Mouse (Mus musculus) forebrain, embryonic 12.5 days (tissue): ENCODE measurements around the gene Mtch1. TPM values are rescaled to one million over a fixed set of nuclear protein-coding genes. Genes with fewer than 3 reads are reported as not detected.

Experiments
- ATAC-seq: fragments of 200-750 bp; cut with Nextera tagmentation; 2 replicates; pipeline ENCODE4 v1.8.0; 2017; ENCODE audit warnings: moderate TSS enrichment; ENCODE audit not compliant: low FRiP score
- H3K27ac ChIP-seq: fragments of 300-500 bp; sonication (generic); 2 replicates; pipeline ENCODE4 v1.5.1; 2016; ENCODE audit warnings: mild to moderate bottlenecking
- H3K27me3 ChIP-seq: fragments of 300-500 bp; sonication (generic); 2 replicates; pipeline ENCODE4 v1.6.1; 2016; ENCODE audit warnings: mild to moderate bottlenecking
- H3K36me3 ChIP-seq: fragments of 300-500 bp; sonication (generic); replicated peaks from 2 replicates; pipeline ENCODE4 v1.6.1; 2016; ENCODE audit warnings: mild to moderate bottlenecking
- H3K4me1 ChIP-seq: fragments of 300-500 bp; sonication (generic); 2 replicates; pipeline ENCODE4 v1.6.1; 2016
- H3K4me2 ChIP-seq: fragments of 300-500 bp; sonication (generic); 2 replicates; pipeline ENCODE4 v1.6.1; 2016; ENCODE audit warnings: mild to moderate bottlenecking, moderate library complexity
- H3K4me3 ChIP-seq: fragments of 300-500 bp; sonication (generic); replicated peaks from 2 replicates; pipeline ENCODE4 v1.5.1; 2016; ENCODE audit warnings: mild to moderate bottlenecking
- H3K9ac ChIP-seq: fragments of 300-500 bp; sonication (generic); 2 replicates; pipeline ENCODE4 v1.6.1; 2016; ENCODE audit warnings: mild to moderate bottlenecking
- H3K9me3 ChIP-seq: fragments of 300-500 bp; sonication (generic); 2 replicates; pipeline ENCODE4 v1.6.1; 2016
- WGBS: fragments of 180-500 bp; shearing (Covaris S2); methylation state at CpG from one replicate; pipeline ENCODE4 v1.1.7; 2016; 5-methylcytosine and 5-hydroxymethylcytosine counted together
- polyA plus RNA-seq: library from polyadenylated mRNA; unstranded; fragments of >200 nt; fragmentation: Nextera tagmentation; extraction: Ambion mirVana; gene quantifications from 2 replicates; pipeline ENCODE4 v1.2.1, GENCODE M21; 2016

The Mtch1 gene
- polyA plus RNA-seq, 1 experiment from 2014 or later = 393 TPM

DNA sequence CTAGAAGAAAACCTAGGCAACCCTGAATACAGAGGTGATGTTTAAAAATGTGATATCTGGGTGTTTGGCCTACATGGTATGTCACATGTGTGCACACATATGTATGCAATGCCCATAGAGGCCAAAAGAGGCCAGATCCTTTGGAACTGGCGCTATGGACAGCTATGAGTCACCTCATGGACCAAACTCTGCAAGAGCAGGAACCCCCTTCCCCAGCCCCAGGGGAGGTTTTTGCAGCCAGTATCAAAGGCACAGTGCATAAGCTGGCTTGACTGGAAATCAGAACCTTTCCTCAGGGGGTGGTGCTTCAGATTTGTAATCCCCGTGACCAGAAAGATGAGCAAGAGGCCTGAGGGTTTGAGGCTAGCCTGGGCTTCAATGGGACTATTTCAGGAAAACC, 35.7 kb downstream of the Mtch1 start:
- Histone ChIP-seq H3K4me3 (no peak overlapping the region), H3K4me1 (no peaks in the 10 kb centered on the region), H3K27ac (no peak overlapping the region), H3K36me3 (no peaks in the 10 kb centered on the region), H3K27me3 (no peaks in the 10 kb centered on the region), H3K9ac (no peak overlapping the region), H3K9me3 (no peaks in the 10 kb centered on the region), H3K4me2 (no peak overlapping the region)
- no peak for ATAC-seq
- 91% methylated on average over 2 of the region's 2 CpGs for WGBS

DNA sequence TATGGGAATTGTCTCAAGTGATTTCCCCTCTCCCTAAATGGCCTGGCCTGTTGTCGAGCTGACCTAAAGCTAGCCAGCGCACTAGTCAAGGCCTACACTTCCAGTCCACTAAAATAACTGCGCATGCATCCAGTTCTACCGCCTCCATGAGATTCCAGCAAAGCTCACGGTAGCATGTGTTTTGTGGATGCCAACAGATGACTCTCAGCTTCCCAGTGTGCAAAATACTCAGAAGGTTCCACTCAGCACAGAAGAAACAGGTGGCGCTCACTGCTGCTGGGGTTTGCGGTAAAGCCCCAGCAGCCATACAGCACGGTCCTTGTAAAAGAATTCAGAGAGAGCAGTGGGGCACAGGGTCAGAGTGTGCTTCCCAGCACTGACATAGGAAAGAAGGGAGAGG, 36.1 kb downstream of the Mtch1 start:
- Histone ChIP-seq H3K9ac (no peak overlapping the region), H3K36me3 (no peaks in the 10 kb centered on the region), H3K4me2 (no peak overlapping the region), H3K9me3 (no peaks in the 10 kb centered on the region), H3K4me1 (no peaks in the 10 kb centered on the region), H3K4me3 (no peak overlapping the region), H3K27me3 (no peaks in the 10 kb centered on the region), H3K27ac (no peak overlapping the region)
- WGBS = 89% methylated on average over 8 of the region's 8 CpGs
- no peak for ATAC-seq

DNA sequence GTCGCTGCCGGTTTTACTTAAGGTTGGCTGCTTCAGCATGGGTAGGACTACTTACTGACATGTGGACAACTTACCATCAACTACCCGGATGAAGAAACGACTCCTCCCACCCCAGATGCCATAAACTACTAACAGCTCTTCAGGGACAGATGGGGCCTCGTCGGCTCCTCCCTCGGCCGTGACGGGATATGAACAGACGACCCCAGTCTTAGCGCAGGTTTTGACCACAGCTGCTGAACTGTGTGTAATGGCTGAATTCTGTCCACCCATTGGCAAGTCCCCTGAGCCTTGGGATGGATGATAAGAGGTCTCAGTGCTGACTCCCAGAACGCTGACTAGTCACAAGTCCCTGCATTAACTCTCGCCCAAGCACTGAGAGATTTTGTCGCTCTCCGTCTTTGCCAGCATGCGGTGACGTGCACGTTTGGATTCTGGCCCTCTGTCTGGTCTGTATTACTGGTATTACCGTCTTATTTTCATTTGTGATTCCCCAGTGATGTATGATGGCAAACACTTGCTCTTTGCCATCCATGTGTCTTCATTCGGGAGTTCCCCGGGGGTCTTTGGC, 37.6 kb downstream of the Mtch1 start:
- Histone ChIP-seq H3K4me1 (peaks cover 6% of the 10 kb centered on the region), H3K4me2 (no peak overlapping the region), H3K36me3 (no peaks in the 10 kb centered on the region), H3K27ac (no peak overlapping the region), H3K9ac (no peak overlapping the region), H3K27me3 (no peaks in the 10 kb centered on the region), H3K4me3 (no peak overlapping the region), H3K9me3 (no peaks in the 10 kb centered on the region)
- WGBS = 89% methylated on average over 21 of the region's 21 CpGs
- no peak for ATAC-seq

DNA sequence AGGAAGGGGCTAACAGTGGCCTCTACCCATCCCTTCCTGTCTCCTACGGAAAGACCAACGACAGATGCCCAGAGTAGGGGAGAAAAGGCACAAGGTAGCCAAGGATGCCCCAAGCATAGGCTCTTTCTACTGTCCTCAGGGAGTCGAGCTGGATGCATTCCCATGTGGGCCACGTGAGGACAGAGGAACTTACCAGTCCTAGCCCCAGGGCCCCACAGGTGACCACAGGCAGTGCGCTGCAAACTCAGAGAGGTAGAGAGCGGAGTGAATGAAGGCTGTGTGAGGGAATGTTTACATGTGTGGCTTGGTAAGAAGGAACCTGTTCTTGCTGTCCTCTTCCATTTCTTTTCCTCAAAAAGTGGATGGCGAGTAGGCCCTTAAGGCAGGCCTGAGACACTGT, 41.9 kb downstream of the Mtch1 start:
- Histone ChIP-seq H3K27ac (no peak overlapping the region), H3K9me3 (no peaks in the 10 kb centered on the region), H3K4me3 (no peak overlapping the region), H3K36me3 (peaks cover 19% of the 10 kb centered on the region), H3K4me1 (peaks cover 10% of the 10 kb centered on the region), H3K4me2 (no peak overlapping the region), H3K27me3 (no peaks in the 10 kb centered on the region), H3K9ac (no peak overlapping the region)
- WGBS = 65% methylated on average over 7 of the region's 7 CpGs
- ATAC-seq = no peak

DNA sequence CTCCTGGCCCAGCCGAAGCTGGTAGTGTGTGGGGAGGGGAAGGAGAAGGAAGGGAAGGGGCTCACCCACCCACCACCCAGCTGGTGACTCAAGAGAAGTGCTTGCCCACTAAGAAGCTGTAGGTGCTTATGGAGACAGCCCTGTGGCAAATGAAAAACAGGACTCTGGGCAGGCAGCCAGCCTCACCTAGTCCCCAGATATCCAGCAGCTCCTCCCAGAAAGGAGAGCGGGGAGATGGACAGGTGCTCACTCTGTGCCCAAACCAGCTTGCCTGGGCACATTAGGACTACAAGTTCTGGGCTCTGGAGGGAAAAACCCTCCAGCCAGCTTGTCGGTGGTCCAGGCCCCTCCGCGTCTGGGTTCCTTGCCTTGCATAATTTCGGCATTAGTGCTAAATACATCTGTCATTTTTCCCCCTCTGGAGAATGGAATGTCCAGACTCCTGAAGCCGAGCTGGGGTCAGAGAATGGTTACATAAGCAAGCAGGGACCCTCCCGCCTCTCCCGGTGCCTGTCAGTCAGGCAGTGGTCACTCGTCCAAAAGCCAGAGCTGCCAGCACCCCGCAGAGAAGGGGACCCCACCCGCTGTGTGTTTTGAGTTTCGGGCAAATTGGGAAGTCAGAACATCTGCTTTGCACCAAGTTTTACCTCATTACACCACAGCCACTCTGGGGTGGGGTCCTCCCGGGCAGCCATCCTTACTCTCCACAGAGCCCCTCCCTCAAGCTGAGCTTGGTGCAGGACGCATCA, 42.5 kb downstream of the Mtch1 start:
- H3K36me3 ChIP-seq = peaks cover 25% of the 10 kb centered on the region
- 32% methylated on average over 15 of the region's 15 CpGs for whole genome bisulfite sequencing
- H3K4me3 ChIP-seq = no peak overlapping the region
- H3K9me3 ChIP-seq = no peaks in the 10 kb centered on the region
- H3K4me2 ChIP-seq = no peak overlapping the region
- peaks cover 10% of the 10 kb centered on the region for H3K4me1 ChIP-seq
- no peak overlapping the region for H3K9ac ChIP-seq
- H3K27me3 ChIP-seq = no peaks in the 10 kb centered on the region
- no peak for ATAC-seq
- H3K27ac ChIP-seq = no peak overlapping the region

DNA sequence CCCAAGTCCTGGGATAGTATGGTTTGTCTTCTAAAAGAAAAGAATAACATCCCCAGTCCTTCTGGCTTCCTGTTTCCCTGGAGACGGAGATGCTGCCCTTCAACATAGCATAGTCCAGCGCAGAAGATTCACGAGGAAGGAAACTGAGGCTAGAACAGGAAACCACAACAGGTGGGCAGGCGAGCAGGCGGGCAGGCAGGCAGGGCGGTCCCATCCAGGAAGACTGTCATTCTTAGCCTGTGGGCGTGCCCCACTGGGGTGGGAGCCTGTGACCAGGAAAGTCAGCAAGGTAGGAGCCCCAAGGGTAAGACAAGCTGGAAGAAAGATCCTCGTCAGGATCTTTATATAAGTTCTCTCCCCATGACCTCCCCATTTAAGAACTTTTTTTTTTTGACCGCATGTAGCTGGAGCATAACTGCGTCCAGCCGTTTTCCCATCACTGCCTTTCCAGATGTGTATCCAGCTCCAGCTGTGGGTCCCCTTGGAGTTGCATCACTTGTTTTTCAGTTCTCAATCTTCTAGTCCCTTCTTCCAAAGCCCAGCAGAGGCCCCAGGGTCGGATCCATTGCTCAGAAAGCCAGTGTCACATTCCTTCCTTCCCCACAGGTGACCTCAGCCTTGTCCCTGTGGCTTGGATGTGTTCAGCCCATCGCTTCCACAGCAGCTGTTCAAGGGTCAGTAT, 43.2 kb downstream of the Mtch1 start:
- 75% methylated on average over 13 of the region's 13 CpGs for WGBS
- Histone ChIP-seq H3K9ac (no peak overlapping the region), H3K4me1 (peaks cover 10% of the 10 kb centered on the region), H3K4me2 (no peak overlapping the region), H3K9me3 (no peaks in the 10 kb centered on the region), H3K27me3 (no peaks in the 10 kb centered on the region), H3K4me3 (no peak overlapping the region), H3K27ac (no peak overlapping the region), H3K36me3 (peaks cover 32% of the 10 kb centered on the region)
- no peak for ATAC-seq

DNA sequence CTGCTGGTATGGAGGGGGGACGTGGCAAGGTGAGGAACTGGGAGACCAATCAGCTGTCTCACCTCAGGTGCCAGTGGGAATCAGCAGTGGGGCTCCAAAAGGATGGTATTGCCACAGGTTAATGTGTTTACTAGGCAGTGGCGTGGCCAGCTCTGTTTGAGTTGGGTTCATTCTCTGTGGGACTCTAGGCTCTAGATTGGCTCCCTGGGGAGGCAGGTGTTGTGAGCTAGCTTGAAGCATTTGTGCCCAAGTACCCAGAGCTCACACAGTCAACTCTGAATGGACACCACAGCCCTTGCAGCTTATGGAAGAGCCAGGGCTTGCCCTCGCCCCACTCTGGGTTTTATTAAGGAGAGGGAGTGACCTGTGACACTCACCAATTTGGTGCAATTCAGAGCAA, 43.9 kb downstream of the Mtch1 start:
- no peak overlapping the region for H3K4me3 ChIP-seq
- no peaks in the 10 kb centered on the region for H3K9me3 ChIP-seq
- no peak overlapping the region for H3K9ac ChIP-seq
- H3K4me2 ChIP-seq = no peak overlapping the region
- 0 out of 2 replicates have a peak overlapping the region, but pooled peaks have one; percentile 19 for H3K27ac ChIP-seq
- no peak for ATAC-seq
- WGBS = 71% methylated on average over 3 of the region's 3 CpGs
- peaks cover 10% of the 10 kb centered on the region for H3K4me1 ChIP-seq
- H3K36me3 ChIP-seq = peaks cover 38% of the 10 kb centered on the region
- no peaks in the 10 kb centered on the region for H3K27me3 ChIP-seq

DNA sequence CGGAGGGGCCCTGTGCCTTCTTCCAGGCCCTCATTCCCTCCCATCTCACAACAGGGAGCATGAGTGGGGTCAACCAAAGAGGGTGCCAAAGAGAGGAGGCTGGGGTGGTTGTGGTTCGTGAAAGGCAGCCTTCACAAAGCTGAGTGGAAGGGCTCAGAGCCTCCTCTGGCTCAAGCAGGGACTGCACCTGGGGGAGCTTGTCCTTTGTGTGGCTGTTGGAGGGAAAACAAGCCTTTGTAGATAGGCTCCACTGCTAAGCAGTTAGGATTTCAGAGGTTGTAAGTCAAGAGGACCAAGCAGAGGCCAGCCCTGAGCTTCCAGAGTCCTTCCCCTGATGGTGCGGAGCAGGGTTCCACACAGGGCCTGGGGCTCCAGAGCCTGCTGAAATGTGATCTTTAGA, 44.6 kb downstream of the Mtch1 start:
- Histone ChIP-seq H3K9me3 (no peaks in the 10 kb centered on the region), H3K27ac (0 out of 2 replicates have a peak overlapping the region, but pooled peaks have one; percentile 19), H3K9ac (no peak overlapping the region), H3K36me3 (peaks cover 44% of the 10 kb centered on the region), H3K4me3 (no peak overlapping the region), H3K27me3 (no peaks in the 10 kb centered on the region), H3K4me2 (no peak overlapping the region), H3K4me1 (peaks cover 10% of the 10 kb centered on the region)
- ATAC-seq = no peak
- 57% methylated on average over 3 of the region's 3 CpGs for WGBS

DNA sequence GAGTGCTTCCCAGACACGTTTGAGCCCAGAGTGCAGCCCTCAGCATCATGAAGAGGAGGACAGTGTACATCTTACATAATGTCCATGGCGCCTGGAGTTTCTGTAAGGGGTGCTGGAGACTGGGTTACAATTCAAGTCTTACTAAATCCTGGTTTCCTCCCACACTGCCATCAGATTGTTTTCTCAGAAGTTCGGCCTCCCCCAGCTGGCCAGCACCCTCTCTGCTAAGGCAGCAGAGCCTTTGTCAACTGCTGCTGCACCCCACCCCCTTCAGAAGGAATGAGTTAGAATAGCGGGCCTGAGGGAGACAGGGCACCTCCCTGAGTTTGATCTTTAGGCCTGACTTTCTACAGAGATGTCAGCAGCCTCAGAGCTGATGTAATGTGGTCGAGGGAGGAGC, 45.6 kb downstream of the Mtch1 start:
- no peak for ATAC-seq
- Histone ChIP-seq H3K27me3 (no peaks in the 10 kb centered on the region), H3K4me1 (peaks cover 10% of the 10 kb centered on the region), H3K9ac (no peak overlapping the region), H3K4me3 (no peak overlapping the region), H3K27ac (no peak overlapping the region), H3K9me3 (no peaks in the 10 kb centered on the region), H3K4me2 (no peak overlapping the region), H3K36me3 (peaks cover 53% of the 10 kb centered on the region)
- 82% methylated on average over 5 of the region's 5 CpGs for WGBS

DNA sequence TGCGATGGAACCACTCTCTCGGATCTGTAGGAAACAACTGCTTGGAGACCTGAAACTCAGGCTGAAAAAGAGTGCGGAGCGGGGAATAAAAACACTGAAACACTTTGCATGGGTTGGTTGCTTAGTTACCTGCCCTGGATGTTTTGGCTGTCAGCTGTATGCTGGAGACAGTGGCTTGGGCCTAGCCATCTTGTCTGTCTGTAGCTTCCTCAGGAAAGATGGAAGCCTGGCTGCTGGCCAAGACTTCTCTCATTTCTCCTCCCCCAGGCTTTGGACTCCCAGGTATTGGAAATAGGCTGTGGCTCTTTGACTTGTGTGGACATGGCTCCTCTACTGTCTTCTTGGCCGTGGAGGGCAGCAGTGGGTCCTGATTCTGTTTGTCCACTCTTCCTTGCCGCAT, 46.3 kb downstream of the Mtch1 start:
- Histone ChIP-seq H3K4me3 (no peak overlapping the region), H3K4me1 (peaks cover 10% of the 10 kb centered on the region), H3K36me3 (peaks cover 59% of the 10 kb centered on the region), H3K4me2 (no peak overlapping the region), H3K9ac (no peak overlapping the region), H3K27ac (no peak overlapping the region), H3K27me3 (no peaks in the 10 kb centered on the region), H3K9me3 (no peaks in the 10 kb centered on the region)
- ATAC-seq = no peak
- WGBS = 94% methylated on average over 6 of the region's 6 CpGs

DNA sequence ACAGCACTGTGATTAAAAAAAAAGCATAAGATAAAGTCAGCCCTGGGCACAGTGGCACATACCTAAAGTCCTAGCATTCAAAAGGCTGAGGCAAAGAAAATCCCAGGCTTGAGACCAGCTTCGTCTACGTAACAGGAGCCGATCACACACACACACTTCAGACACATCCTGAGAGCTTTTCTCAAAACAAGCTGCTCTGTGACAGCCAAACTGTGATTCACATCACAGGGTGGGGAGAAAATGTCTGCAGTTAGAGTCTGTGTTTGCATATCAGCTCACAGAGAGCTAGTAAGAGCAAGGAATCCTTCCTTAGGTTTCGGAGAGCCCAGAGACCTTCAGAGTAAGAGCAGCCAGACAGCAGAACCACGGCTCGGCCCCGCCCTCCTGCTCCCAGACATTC, 46.8 kb downstream of the Mtch1 start:
- H3K27ac ChIP-seq = no peak overlapping the region
- 92% methylated on average over 7 of the region's 7 CpGs for WGBS
- no peak overlapping the region for H3K4me3 ChIP-seq
- no peak overlapping the region for H3K9ac ChIP-seq
- H3K27me3 ChIP-seq = no peaks in the 10 kb centered on the region
- no peaks in the 10 kb centered on the region for H3K9me3 ChIP-seq
- H3K4me2 ChIP-seq = no peak overlapping the region
- H3K36me3 ChIP-seq = peaks cover 64% of the 10 kb centered on the region
- H3K4me1 ChIP-seq = peaks cover 10% of the 10 kb centered on the region
- no peak for ATAC-seq

DNA sequence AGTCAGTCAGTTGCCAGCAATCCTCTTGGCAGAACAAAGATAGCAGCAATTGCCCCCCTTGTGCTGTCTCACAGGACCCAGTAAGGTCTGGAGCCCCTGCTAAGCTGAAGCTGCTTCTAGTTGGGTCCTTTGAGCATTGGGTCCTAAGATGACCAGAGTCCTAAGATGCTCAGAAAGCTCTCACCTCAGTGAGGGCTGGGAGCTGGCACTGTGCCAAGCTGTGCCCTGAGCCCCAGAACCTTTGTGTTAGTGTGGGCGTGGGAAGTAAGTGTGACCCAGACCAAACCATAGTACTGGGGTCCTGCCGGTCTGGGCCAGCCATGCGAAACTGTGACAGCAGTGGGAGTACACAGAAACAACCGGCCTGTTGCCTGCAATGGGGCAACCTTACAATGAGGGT, 48.5 kb downstream of the Mtch1 start:
- 84% methylated on average over 4 of the region's 4 CpGs for WGBS
- Histone ChIP-seq H3K36me3 (peaks cover 80% of the 10 kb centered on the region), H3K27ac (no peak overlapping the region), H3K27me3 (no peaks in the 10 kb centered on the region), H3K9ac (no peak overlapping the region), H3K9me3 (no peaks in the 10 kb centered on the region), H3K4me1 (no peaks in the 10 kb centered on the region; the same call in 1 of the 2 replicates), H3K4me2 (no peak overlapping the region), H3K4me3 (no peak overlapping the region)
- ATAC-seq = no peak
